Mouse (Mus musculus) embryonic facial prominence, embryonic 15.5 days (tissue): ENCODE measurements around the gene Tmem263. TPM values are rescaled to one million over a fixed set of nuclear protein-coding genes. Genes with fewer than 3 reads are reported as not detected.

Experiments
- polyA plus RNA-seq: library from polyadenylated mRNA; unstranded; fragments of >200 nt; fragmentation: Nextera tagmentation; extraction: Ambion mirVana; gene quantifications from 2 replicates; pipeline ENCODE4 v1.2.1, GENCODE M21; 2015

The Tmem263 gene
- polyA plus RNA-seq, 1 experiment from 2014 or later = 105 TPM

Other genes with a start within 250 kb of the Tmem263 start
- 21.0 and 21.3 TPM in 2 replicates for gene Ric8b, start 185.0 kb upstream of the Tmem263 start, polyA plus RNA-seq
- gene Fhl4, start 132 bp upstream of the Tmem263 start, polyA plus RNA-seq = 1.3 and 1.4 TPM in 2 replicates
- gene Mterf2, start 25.4 kb downstream of the Tmem263 start, polyA plus RNA-seq = 15.7 and 15.8 TPM in 2 replicates
- 34.6 and 37.7 TPM in 2 replicates for gene Cry1, start 82.4 kb downstream of the Tmem263 start, polyA plus RNA-seq